Mouse (Mus musculus) G1E (cell line): ENCODE measurements around the gene Dnah2.

Experiments used
- CTCF ChIP-seq: IDR thresholded peaks from 2 replicates; pipeline ENCODE4 v1.5.1; 2012; ENCODE audit warnings: low read depth, low read length, inconsistent platforms, mixed read lengths
- GATA1 ChIP-seq: IDR thresholded peaks from 2 replicates; pipeline ENCODE4 v1.6.1; 2012; ENCODE audit warnings: borderline replicate concordance, low read length, inconsistent platforms, mixed read lengths
- GATA2 ChIP-seq: IDR thresholded peaks from 2 replicates; pipeline ENCODE4 v1.6.1; 2012; ENCODE audit warnings: low read depth, low read length, inconsistent platforms, borderline replicate concordance
- TAL1 ChIP-seq: conservative IDR thresholded peaks from 2 replicates; pipeline ENCODE4 v1.6.1; 2012; ENCODE audit warnings: low read depth, low read length, inconsistent platforms, mixed read lengths

DNA sequence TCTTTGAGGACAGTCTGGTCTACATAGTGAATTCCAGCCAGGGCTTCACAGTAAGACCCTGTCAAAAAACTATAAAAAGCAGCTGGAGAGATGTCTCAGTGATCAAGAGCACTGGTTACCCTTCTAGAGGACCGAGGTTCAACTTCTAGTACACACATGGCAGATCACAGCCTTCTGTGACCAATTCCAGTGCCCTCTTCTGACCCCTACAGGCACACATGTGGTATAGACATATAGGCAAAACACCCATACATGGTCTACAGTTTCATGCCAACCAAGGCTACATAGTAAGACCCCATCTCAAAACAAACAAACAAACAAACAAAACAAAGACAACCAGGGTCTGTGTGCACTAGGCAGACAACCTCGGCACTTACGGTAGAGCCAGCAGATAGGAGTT, 26.3 kb upstream of the Dnah2 start:
- peak; percentile 55 for TF ChIP-seq CTCF
- no peak for TF ChIP-seq GATA1
- TF ChIP-seq TAL1, result no peak
- TF ChIP-seq GATA2, result no peak
